Mouse (Mus musculus) cerebral cortex, adult 2 months (tissue): ENCODE data around the gene Coa6.

ENCODE experiments used
- WGBS: fragments of 180-500 bp; shearing (Covaris S2); methylation state at CpG from one replicate; pipeline ENCODE4 v1.1.7; 2018; 5-methylcytosine and 5-hydroxymethylcytosine counted together

Gene Coa6

DNA sequence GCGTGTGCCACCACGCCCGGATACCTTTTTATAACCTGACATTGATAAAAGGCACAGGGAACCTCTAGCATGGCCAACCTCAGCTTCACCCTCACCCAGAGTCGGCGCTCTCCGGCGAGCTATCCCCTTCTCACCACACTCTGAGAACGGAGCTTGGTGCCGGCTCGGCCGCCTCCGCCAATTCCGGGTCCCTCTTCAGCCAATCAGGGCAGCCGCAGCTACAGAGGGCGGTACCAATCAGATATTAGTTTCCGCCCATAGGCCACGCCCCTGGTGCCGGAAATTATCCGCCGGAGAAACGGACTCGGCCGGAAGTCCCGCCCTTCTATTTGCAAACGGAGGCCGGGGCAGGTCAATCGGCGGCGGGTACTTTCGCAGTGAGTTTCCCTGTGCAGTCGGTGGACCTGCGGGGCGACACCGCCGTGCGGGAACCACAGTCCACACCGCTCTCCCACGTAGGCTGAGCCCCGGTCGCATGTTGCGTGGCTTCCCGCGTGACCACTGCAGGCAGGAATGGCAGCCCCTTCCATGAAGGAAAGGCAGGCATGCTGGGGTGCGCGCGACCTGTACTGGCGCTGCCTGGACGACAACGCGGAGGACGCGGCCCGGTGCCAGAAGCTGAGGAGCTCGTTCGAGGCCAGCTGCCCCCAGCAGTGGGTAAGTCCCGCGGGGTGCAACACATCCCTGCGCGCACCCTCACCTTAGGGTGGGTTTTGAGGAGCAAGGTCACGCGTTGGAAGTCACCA is at the start of gene Coa6:
TSS of gene Coa6 (plus strand) at position 342 of the 746 bp plus-strand sequence.
- WGBS: under 1% methylated on average over 61 of the region's 61 CpGs

DNA sequence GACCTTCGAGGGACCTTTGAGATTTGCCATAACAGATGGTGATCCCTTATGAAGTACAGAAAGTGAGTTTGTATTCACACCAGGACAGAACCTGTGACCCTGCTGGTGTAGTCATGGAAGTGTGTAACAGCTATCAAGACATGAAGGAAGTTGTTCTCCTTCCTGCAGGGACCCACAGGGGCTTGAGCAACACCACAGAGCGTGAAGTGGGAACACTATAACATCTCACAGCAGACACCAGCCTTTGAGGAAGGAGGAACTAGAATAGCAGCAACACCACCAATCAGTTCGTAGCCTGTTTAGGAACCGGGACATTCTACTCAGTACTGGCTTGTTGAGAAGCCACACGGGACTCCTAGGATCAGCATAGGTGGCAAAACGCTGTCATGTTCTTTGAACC is 42.7 kb upstream of the Coa6 start:
- WGBS: 86% methylated on average over 6 of the region's 6 CpGs

DNA sequence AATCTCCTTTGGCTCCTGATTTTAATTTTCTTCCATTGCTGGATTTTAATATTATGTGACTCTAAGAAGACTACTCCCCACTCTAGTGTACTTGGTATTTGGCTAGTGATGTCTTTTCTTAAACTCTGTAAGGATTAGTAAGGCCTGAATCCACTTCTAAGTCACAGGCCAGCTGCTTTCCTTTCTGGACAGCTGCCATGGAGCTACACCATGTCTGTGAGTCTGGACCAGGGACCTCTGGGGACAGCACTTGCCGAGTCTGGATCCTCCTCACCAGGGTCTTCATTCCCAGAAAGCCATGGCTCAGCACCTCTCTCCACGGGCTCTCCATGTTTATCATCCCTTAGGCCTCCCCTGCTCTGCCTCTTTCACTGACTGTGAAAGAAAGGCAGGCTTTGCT is 42.2 kb upstream of the Coa6 start:
- WGBS: 61% methylated on average over 2 of the region's 2 CpGs

GRCm38 (mm10) chr8:126381299-126381698 is 41.0 kb upstream of the Coa6 start:
- 86% methylated on average over 7 of the region's 7 CpGs for WGBS

GRCm38 (mm10) chr8:126382216-126382615 is 40.1 kb upstream of the Coa6 start:
- 58% methylated on average over 14 of the region's 14 CpGs for WGBS

DNA sequence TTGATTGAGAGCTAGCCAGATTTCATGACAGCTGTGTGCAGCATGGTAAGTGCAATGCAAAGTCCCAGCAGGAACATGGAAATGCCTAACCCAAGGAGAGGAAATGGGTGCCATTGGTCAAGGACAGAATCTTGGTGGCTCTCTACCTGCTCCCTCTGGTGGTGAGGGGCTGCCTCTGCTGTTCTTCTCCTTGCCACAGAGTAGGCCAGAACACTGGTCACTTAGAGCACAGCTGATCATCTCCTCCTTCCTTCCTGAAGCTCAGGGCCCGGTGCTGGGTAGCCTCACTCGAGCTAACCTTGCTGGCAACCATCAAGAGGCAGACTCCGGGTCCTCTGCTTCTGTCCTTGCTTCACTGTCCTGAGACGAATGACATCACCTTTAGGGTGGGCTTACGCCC is 39.6 kb upstream of the Coa6 start:
- WGBS: 37% methylated on average over 5 of the region's 5 CpGs

- 92% methylated on average over 4 of the region's 4 CpGs for WGBS
Observed at GRCm38 (mm10) chr8:126387566-126387965, 34.7 kb upstream of the Coa6 start.

- 36% methylated on average over 2 of the region's 2 CpGs for WGBS
Observed at GRCm38 (mm10) chr8:126391541-126391940, 30.8 kb upstream of the Coa6 start.

- WGBS: 59% methylated on average over 9 of the region's 9 CpGs
Observed at GRCm38 (mm10) chr8:126395386-126395785, 26.9 kb upstream of the Coa6 start.

- WGBS: 36% methylated on average over 5 of the region's 5 CpGs
Observed at GRCm38 (mm10) chr8:126395917-126396316, 26.4 kb upstream of the Coa6 start.

DNA sequence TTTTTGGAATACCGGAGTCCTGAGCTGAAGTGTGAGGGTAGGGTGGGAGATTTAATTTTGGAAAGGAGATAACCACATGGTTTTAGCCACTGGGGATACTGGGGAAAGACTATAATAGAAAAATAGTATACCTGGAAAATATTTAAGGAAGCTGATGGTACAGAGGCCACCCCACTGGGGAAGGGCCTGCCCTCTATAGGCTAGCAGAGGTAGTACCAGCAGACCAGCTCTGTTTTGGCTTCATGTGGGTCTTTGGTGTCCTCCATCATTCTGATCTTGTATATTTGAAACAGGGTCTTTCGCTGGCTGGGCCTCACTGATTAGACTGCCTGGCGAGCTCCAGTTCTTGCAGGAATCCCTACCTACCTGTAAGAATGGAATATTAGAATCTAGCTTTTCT is 24.0 kb upstream of the Coa6 start:
- 81% methylated on average over 3 of the region's 3 CpGs for WGBS

GRCm38 (mm10) chr8:126405030-126405429 is 17.3 kb upstream of the Coa6 start:
- 54% methylated on average over 4 of the region's 4 CpGs for WGBS

GRCm38 (mm10) chr8:126420834-126421233 is 1.5 kb upstream of the Coa6 start:
- WGBS: 76% methylated on average over 3 of the region's 3 CpGs

GRCm38 (mm10) chr8:126422920-126423300 is 595 bp downstream of the Coa6 start:
- 3% methylated on average over 9 of the region's 9 CpGs for WGBS

GRCm38 (mm10) chr8:126424163-126424562 is 1.8 kb downstream of the Coa6 start:
- 83% methylated on average over 4 of the region's 4 CpGs for WGBS

DNA sequence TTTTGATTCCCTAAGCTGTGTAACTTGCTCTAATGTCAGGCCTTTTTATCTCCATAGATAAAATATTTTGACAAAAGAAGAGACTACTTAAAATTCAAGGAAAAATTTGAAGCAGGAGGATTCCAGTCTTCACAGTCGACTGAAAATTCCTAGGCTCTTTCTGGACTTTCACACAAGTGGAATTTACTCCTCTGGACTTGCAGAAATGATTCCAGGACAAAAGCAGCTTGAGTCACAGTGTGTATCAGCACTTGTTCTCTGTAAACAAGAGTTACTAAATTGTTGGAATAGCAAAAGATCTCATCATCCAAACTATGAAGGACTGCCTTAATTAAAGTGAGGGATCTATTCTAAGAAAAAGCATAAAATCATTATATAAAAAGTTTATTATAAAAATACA is 2.6 kb downstream of the Coa6 start:
- WGBS: 51% methylated on average over 1 of the region's 1 CpGs

DNA sequence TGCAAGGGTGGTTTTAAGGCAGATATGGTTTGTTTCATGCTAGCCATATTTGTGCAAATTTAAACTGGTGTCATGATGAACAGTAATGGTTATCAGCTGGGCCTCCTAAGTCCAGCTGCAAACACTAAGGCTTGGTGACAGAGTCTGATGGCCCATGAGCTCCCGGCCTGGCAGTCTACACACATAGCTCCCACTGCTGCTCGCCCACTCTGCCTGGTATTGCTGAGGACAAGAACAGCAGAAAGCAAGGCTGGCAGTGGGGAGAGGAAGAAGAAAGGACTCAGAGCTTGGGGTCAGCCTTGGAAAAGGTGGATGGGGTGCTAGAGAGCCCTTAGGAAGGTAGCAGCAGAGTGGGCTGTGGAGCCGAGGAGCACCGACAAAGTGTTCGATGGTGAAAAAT is 7.3 kb downstream of the Coa6 start:
- WGBS: 65% methylated on average over 5 of the region's 5 CpGs

DNA sequence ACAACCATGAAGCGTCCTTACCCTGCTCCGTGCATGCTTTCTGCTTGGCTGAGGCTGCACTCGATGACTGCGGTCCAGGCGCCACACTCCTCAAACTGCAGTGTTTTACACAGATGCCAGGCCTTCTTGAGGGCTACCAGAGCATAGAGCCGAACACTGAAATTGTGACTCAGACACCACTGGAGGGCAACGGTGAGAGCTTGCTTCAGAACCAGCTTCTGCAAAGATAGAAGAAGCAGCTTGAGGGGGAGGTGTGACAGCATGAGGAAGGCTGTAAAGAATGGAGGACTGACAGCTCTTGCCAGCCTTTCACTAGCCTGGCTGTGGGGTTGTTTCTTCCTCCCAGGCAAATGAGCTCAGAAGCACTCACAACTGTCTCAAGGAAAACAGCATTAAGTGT is 11.5 kb downstream of the Coa6 start:
- WGBS: 63% methylated on average over 7 of the region's 7 CpGs

DNA sequence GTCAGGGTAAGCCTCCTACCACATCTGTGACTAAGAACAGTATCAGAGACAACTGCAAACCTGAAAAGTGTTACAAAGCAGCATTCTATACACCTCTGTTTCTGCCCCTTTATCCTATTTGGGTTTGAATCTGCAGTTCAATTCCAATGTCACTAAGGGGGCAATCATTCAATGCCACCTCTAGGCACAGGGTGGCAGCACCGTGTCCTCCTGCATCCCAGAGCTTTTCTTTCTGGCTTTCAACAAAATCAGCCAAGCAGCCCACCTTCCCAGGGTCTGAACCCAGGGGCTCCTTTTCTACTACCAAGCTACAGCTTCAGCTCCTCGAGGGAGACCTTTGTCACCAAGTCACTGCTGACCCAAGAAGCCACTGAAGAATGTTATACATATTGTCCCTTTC is 16.6 kb downstream of the Coa6 start:
- 57% methylated on average over 2 of the region's 2 CpGs for WGBS

- 89% methylated on average over 8 of the region's 8 CpGs for WGBS
Observed at GRCm38 (mm10) chr8:126451158-126451557, 28.8 kb downstream of the Coa6 start.

- 86% methylated on average over 7 of the region's 7 CpGs for WGBS
Observed at GRCm38 (mm10) chr8:126455383-126455782, 33.1 kb downstream of the Coa6 start.

DNA sequence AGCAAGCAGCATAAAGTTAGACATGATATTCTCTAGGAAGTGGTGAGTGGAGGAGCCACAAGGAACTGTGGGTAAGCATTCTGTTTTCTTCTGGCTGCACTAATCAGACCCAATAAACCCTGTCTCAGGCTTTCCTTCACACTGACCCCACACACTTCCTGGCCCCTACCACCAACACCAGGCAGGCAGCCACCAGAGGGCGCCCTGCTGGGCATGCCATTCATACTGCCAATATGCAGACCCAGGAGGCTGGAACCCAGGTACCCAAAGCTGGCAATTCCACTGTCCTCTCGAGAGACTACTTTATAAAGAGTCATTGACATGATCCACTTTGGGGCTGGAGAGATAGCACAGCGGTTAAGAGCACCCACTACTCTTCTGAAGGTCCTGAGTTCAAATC is 38.0 kb downstream of the Coa6 start:
- whole genome bisulfite sequencing: 60% methylated on average over 3 of the region's 3 CpGs

DNA sequence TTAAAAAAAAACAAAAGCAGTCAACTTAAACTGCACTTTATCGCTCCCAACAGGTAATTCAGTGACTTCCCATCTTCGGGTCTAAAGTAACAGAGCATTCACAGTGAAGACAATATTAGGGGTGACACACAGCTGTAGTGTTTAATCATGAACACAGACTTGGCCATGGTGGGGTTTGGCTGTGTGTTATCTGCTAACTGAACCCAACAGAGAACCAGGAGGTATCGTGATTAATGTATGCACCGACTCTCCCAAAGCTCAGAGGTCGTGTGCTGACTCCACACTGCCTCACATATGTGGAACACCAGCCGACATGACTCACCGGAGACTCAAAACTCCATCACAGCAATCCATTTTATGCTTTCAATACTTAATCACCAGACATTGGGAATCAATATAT is 39.4 kb downstream of the Coa6 start:
- WGBS: 92% methylated on average over 7 of the region's 7 CpGs

DNA sequence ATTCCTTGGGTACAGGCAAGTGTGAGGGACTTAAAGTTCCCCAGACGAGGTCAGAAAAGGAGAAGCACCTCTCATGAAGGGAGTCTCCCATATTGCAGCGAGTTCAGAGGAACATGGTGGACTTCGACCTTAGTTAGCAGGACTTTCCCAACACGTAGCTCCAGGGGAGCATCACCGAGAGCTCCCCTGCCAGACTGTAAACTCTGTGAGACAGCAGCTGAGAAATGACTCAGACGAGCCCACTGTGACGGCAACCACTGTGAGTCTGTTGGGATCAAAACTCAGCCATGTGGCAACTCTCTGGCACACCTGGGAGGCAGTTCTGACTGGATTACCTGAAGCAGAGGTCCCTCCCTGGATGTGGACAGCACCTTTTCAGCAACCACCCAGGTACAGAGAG is 41.8 kb downstream of the Coa6 start:
- 79% methylated on average over 7 of the region's 7 CpGs for WGBS
